Mouse (Mus musculus): Measurements from ENCODE around the gene Cd200r1. TPM values are rescaled to one million over a fixed set of nuclear protein-coding genes. Genes with fewer than 3 reads are reported as not detected.
"Not testable (repeated sequence)": the region's sequence is repeated elsewhere in the genome, so short reads cannot be mapped to it uniquely, and the experiment has no call there.

Gene Cd200r1
- polyA plus RNA-seq, 1 experiment from 2014 or later: 3.2 TPM

GRCm38 (mm10) chr16:44812468-44813065, 47.0 kb downstream of the Cd200r1 start:
- Histone ChIP-seq H3K4me3 (replicated peaks) (no peak overlapping the region), H3K9me3 (replicated peaks) (no peaks in the 10 kb centered on the region), H3K27ac (no peak overlapping the region), H3K36me3 (no peaks in the 10 kb centered on the region), H3K4me1 (replicated peaks) (no peaks in the 10 kb centered on the region), H3K9ac (no peak overlapping the region), H3K4me2 (no peak overlapping the region), H3K27me3 (no peaks in the 10 kb centered on the region)
- DNase-seq (no peak), ATAC-seq (ENCODE audit: low read depth) (no peak)
- 66% methylated on average over 6 of the region's 6 CpGs for WGBS (ENCODE audit: insufficient replicate concordance)

- WGBS (ENCODE audit: insufficient replicate concordance): 22% methylated on average over 1 of the region's 1 CpGs
- no peak overlapping the region for H3K4me3 ChIP-seq (replicated peaks)
- no peak overlapping the region for H3K4me2 ChIP-seq
- H3K9me3 ChIP-seq (replicated peaks): no peaks in the 10 kb centered on the region
- DNase-seq: no peak
- no peak overlapping the region for H3K9ac ChIP-seq
- 0 out of 2 replicates have a peak, but pooled peaks cover 2% of the 10 kb centered on the region for H3K4me1 ChIP-seq (replicated peaks)
- H3K36me3 ChIP-seq: no peaks in the 10 kb centered on the region
- H3K27ac ChIP-seq: no peak overlapping the region
- no peaks in the 10 kb centered on the region for H3K27me3 ChIP-seq
- no peak for ATAC-seq (ENCODE audit: low read depth)
Observed at GRCm38 (mm10) chr16:44818010-44818409, 52.5 kb downstream of the Cd200r1 start.

GRCm38 (mm10) chr16:44820545-44820944, 55.0 kb downstream of the Cd200r1 start:
- Histone ChIP-seq H3K9me3 (replicated peaks) (no peaks in the 10 kb centered on the region), H3K9ac (no peak overlapping the region), H3K27ac (no peak overlapping the region), H3K4me3 (replicated peaks) (no peak overlapping the region), H3K4me2 (no peak overlapping the region), H3K4me1 (replicated peaks) (0 out of 2 replicates have a peak, but pooled peaks cover 2% of the 10 kb centered on the region), H3K36me3 (no peaks in the 10 kb centered on the region), H3K27me3 (no peaks in the 10 kb centered on the region)
- no peak for DNase-seq
- ATAC-seq (ENCODE audit: low read depth): no peak
- WGBS (ENCODE audit: insufficient replicate concordance): 33% methylated on average over 4 of the region's 4 CpGs

GRCm38 (mm10) chr16:44832286-44832685, 66.8 kb downstream of the Cd200r1 start:
- DNase-seq (no peak), ATAC-seq (ENCODE audit: low read depth) (no peak)
- 52% methylated on average over 3 of the region's 3 CpGs for whole genome bisulfite sequencing (ENCODE audit: insufficient replicate concordance)
- no peak overlapping the region for H3K4me3 ChIP-seq (replicated peaks)
- H3K27ac ChIP-seq: no peak overlapping the region
- no peaks in the 10 kb centered on the region for H3K4me1 ChIP-seq (replicated peaks)
- no peaks in the 10 kb centered on the region for H3K9me3 ChIP-seq (replicated peaks)
- H3K27me3 ChIP-seq: no peaks in the 10 kb centered on the region
- no peak overlapping the region for H3K4me2 ChIP-seq
- H3K36me3 ChIP-seq: no peaks in the 10 kb centered on the region
- no peak overlapping the region for H3K9ac ChIP-seq

GRCm38 (mm10) chr16:44833189-44833588, 67.7 kb downstream of the Cd200r1 start:
- H3K36me3 ChIP-seq: not testable (repeated sequence)

More at GRCm38 (mm10) chr16:44833189-44833588, 67.7 kb downstream of the Cd200r1 start:
- not testable (repeated sequence) for H3K9ac ChIP-seq; H3K4me1 ChIP-seq (replicated peaks); ATAC-seq (ENCODE audit: low read depth); H3K4me3 ChIP-seq (replicated peaks); DNase-seq; H3K9me3 ChIP-seq (replicated peaks); H3K4me2 ChIP-seq; H3K27ac ChIP-seq; H3K27me3 ChIP-seq
- WGBS (ENCODE audit: insufficient replicate concordance): 38% methylated on average over 2 of the region's 2 CpGs

Other genes with a start within 250 kb of the Cd200r1 start
- gene Boc, start 206.8 kb upstream of the Cd200r1 start, polyA plus RNA-seq (2015; fragmentation: Nextera tagmentation; extraction: Ambion mirVana): 0.64 and 0.65 TPM in 2 replicates
- gene Nepro, start 41.4 kb upstream of the Cd200r1 start, polyA plus RNA-seq (2015; fragmentation: Nextera tagmentation; extraction: Ambion mirVana): 3.8 and 4.1 TPM in 2 replicates
- gene Gtpbp8, start 19.4 kb upstream of the Cd200r1 start, polyA plus RNA-seq (2015; fragmentation: Nextera tagmentation; extraction: Ambion mirVana): 24.0 and 26.4 TPM in 2 replicates
- 0.37 and 0.75 TPM in 2 replicates for gene Cd200r4, start 46.0 kb downstream of the Cd200r1 start, polyA plus RNA-seq (2015; fragmentation: Nextera tagmentation; extraction: Ambion mirVana)
- not detected in 2 replicates for gene Cd200r2, start 101.4 kb downstream of the Cd200r1 start, polyA plus RNA-seq (2015; fragmentation: Nextera tagmentation; extraction: Ambion mirVana)
- gene Cd200r3, start 177.9 kb downstream of the Cd200r1 start, polyA plus RNA-seq (2015; fragmentation: Nextera tagmentation; extraction: Ambion mirVana): 0.68 and 0.97 TPM in 2 replicates

Data from liver, embryonic 13.5 days (tissue).